Comparison of ENCODE assay signal across 21 mouse cellular contexts in the genomic region with DNA sequence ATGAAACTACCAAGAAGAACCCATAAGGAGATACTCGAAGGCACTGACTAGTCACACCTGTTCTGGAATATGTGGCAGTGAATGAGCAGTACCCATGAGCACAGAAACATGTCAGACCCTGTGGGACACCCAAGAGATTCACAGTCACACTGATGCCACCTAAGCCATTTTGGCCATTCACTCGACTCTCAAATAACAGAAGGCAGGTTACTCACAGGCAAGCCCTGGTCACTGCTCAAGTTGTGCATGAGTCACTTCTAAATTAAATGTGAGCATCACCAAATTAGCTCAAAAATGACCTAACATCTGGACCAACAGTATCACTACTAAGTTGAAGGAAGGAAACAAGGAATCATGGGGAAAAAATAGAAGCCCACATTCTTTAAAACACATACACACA. TPM values are rescaled to one million over a fixed set of nuclear protein-coding genes. Genes with fewer than 3 reads are reported as not detected.
DNase-seq lines count a peak whose midpoint lies in the region; ATAC-seq and TF ChIP-seq lines count a peak whose summit lies in the region.
"Had no signal": no experiment of that assay in that cellular context is flagged by ENCODE, and none has a peak within 500 bp of the region (broad histone marks: within the 10 kb centered on the region; RNA-seq: fewer than 3 reads in every experiment).

No protein-coding gene starts in this region.

- H3K9me3 ChIP-seq in liver, embryonic 12.5 days (replicated peaks) = no peaks in the 10 kb centered on the region

- peaks cover 2% of the 10 kb centered on the region for H3K4me1 ChIP-seq in heart, adult 2 months (ENCODE audit: control insufficient read depth, insufficient read depth, low read length)
- no peaks in the 10 kb centered on the region for H3K4me1 ChIP-seq in liver, embryonic 12.5 days

- DNase-seq in heart, adult 11 months = peak; percentile 74
- no peak for DNase-seq in heart, adult 2 months
- DNase-seq in Muller cell, postnatal 12 days (ENCODE audit: inconsistent ontology term) = peak; percentile 17
- peak; percentile 16 for DNase-seq in NIH3T3 (ENCODE audit: low read depth)
- DNase-seq in Patski (ENCODE audit: low read depth, low spot score) = no peak
- DNase-seq in layer of hippocampus, adult 2 months (ENCODE audit: low spot score in 2 of 2) = no peak
- no peak for DNase-seq in gastrocnemius, adult 2 months
- DNase-seq: adrenal gland, postnatal 10 days; adrenal gland, postnatal 25 days; B cell, adult 2 months; cerebellum, adult 11 months; cerebellum, adult 11-12 months; cerebellum, adult 18-20 months; cerebellum, adult 2 months; cerebellum, adult 8-10 months had no signal

- no peaks in the 10 kb centered on the region for H3K27me3 ChIP-seq in heart, adult 2 months (ENCODE audit: control insufficient read depth, insufficient read depth, low read length)
- no peaks in the 10 kb centered on the region for H3K27me3 ChIP-seq in Patski
- H3K27me3 ChIP-seq in liver, embryonic 12.5 days (replicated peaks) = no peaks in the 10 kb centered on the region
- H3K27me3 ChIP-seq: CH12.LX had no signal

- no peak overlapping the region for H3K4me2 ChIP-seq in liver, embryonic 12.5 days

- WGBS in heart, adult 2 months = 76% methylated on average over 2 of the region's 2 CpGs
- 61% methylated on average over 2 of the region's 2 CpGs for WGBS in liver, embryonic 12.5 days (ENCODE audit: insufficient replicate concordance)

- H3K79me2 ChIP-seq in heart, adult 2 months (replicated peaks; ENCODE audit: control insufficient read depth, insufficient read depth, low read length) = no peaks in the 10 kb centered on the region

- peaks cover 4% of the 10 kb centered on the region for H3K36me3 ChIP-seq in heart, adult 2 months (ENCODE audit: control insufficient read depth, insufficient read depth, low read length)
- no peaks in the 10 kb centered on the region for H3K36me3 ChIP-seq in liver, embryonic 12.5 days
- H3K36me3 ChIP-seq: G1E had no signal

- no peak overlapping the region for H3K27ac ChIP-seq in heart, adult 2 months
- no peak overlapping the region for H3K27ac ChIP-seq in liver, embryonic 12.5 days
- H3K27ac ChIP-seq in layer of hippocampus, adult 2 months = no peak overlapping the region
- H3K27ac ChIP-seq in gastrocnemius, adult 2 months = no peak overlapping the region

- POLR2A ChIA-PET in Patski (lab: Charles Lee) = interaction anchor here (1.0 kb wide), 1 partner anchor 10 kb away, joined by 3 read pairs; no protein-coding TSS in a partner anchor

- CTCF ChIA-PET in Patski (lab: Charles Lee) = interaction anchor here (0.9 to 2.0 kb wide), 2 partner anchors 8 to 20 kb away, joined by 3 to 7 read pairs; no protein-coding TSS in a partner anchor

- no peak for TF ChIP-seq EP300 in heart, adult 2 months (IDR thresholded peaks at IDR 0.05; ENCODE audit: insufficient read depth, low read depth, low read length)

- TF ChIP-seq CTCF in heart, adult 2 months (IDR thresholded peaks at IDR 0.05) = no peak
- no peak for TF ChIP-seq CTCF in Patski (IDR thresholded peaks at IDR 0.05)
- TF ChIP-seq CTCF in layer of hippocampus, adult 2 months (conservative IDR thresholded peaks at IDR 0.05) = no peak
- no peak for TF ChIP-seq CTCF in gastrocnemius, adult 2 months (IDR thresholded peaks at IDR 0.05)

- in situ Hi-C loops in Patski (cut with MboI; ENCODE audit: low pct_unique_long_range_greater_than_20kb) = loop anchor here (25.0 kb wide), 1 partner anchor 832 kb away; the partner anchor contains the start of gene Setd5

- no peak for TF ChIP-seq POLR2A in heart, adult 2 months (IDR thresholded peaks at IDR 0.05; ENCODE audit: insufficient read depth, low read depth, low read length)

- intact Hi-C loops in heart, adult 2 months (cut with DNase I) = no loop called here
- intact Hi-C loops in gastrocnemius, adult 2 months (cut with DNase I) = no loop called here

- no peak overlapping the region for H3K9ac ChIP-seq in heart, adult 2 months (ENCODE audit: low read depth, low read length)
- no peak overlapping the region for H3K9ac ChIP-seq in liver, embryonic 12.5 days

- H3K4me3 ChIP-seq in heart, adult 2 months = no peak overlapping the region
- H3K4me3 ChIP-seq in liver, embryonic 12.5 days = no peak overlapping the region
- no peak overlapping the region for H3K4me3 ChIP-seq in layer of hippocampus, adult 2 months
- H3K4me3 ChIP-seq in gastrocnemius, adult 2 months = no peak overlapping the region

- peak; percentile 73 for ATAC-seq in Patski
- no peak for ATAC-seq in liver, embryonic 12.5 days
- ATAC-seq: activated CD4-positive, CD25-positive, alpha-beta regulatory T cell, adult 4 months; CD4-positive, CD25-positive, alpha-beta regulatory T cell, adult 4 months had no signal

RNA-seq across cellular contexts. Expression of gene Lmcd1, which starts 18.6 kb away (rescaled TPM):
- 10 to 100 TPM; 37.5 to 46.7 TPM for total RNA-seq in heart, adult 2 months (2021)
- 21.2 and 29.2 TPM in 2 replicates for polyA plus RNA-seq in heart, adult 2 months (2012; rRNA removed)
- polyA plus RNA-seq in Patski (2021) = 16.4 TPM
- polyA plus RNA-seq in liver, embryonic 12.5 days (2016; fragmentation: Nextera tagmentation; extraction: Ambion mirVana) = 0.45 and 1.0 TPM in 2 replicates
- total RNA-seq in layer of hippocampus, adult 2 months (2021) = 1 to 10 TPM; 6.2 to 7.3 TPM
- total RNA-seq in gastrocnemius, adult 2 months (2021) = 100 to 1,000 TPM in 1 of 2 experiments, 10 to 100 TPM in 1; 70.8 to 175 TPM
- total RNA-seq: MEL had no signal
- polyA plus RNA-seq: activated CD4-positive, CD25-positive, alpha-beta regulatory T cell, adult 4 months; CD4-positive, CD25-positive, alpha-beta regulatory T cell, adult 4 months; G1E had no signal

Comparison
In these comparisons a context has a peak if more than half of its experiments do, and no peak if none do; other contexts are left out.
1. DNase-seq: peak in heart, adult 11 months (single experiment), Muller cell, postnatal 12 days (single experiment) and NIH3T3 (single experiment); none in heart, adult 2 months (0 of 2), Patski (single experiment), layer of hippocampus, adult 2 months (0 of 2) and gastrocnemius, adult 2 months (single experiment).
2. RNA of gene Lmcd1, which starts 18.6 kb away (total RNA-seq): 70.8 to 175 TPM in gastrocnemius, adult 2 months and 37.5 to 46.7 TPM in heart, adult 2 months; 6.2 to 7.3 TPM in layer of hippocampus, adult 2 months; every median in the first group is over 4 times any median in the second.